Comparison of ENCODE assay signal across 9 mouse cellular contexts in genomic region chr6:134606540-134606939, GRCm38 (mm10). TPM values are rescaled to one million over a fixed set of nuclear protein-coding genes. Genes with fewer than 3 reads are reported as not detected.
DNase-seq lines count a peak whose midpoint lies in the region; ATAC-seq lines count a peak whose summit lies in the region.
"Had no signal": no experiment of that assay in that cellular context is flagged by ENCODE, and none has a peak within 500 bp of the region (broad histone marks: within the 10 kb centered on the region; RNA-seq: fewer than 3 reads in every experiment).

No protein-coding gene starts in this region.

- H3K4me3 ChIP-seq in embryonic facial prominence, embryonic 11.5 days (ENCODE audit: low read depth, low read length) = no peak overlapping the region
- no peak overlapping the region for H3K4me3 ChIP-seq in embryonic facial prominence, embryonic 15.5 days (replicated peaks)
- H3K4me3 ChIP-seq in limb, embryonic 10.5 days = no peak overlapping the region
- H3K4me3 ChIP-seq: heart, embryonic 12.5 days; hindbrain, embryonic 12.5 days had no signal

- no peak for DNase-seq in embryonic facial prominence, embryonic 11.5 days (ENCODE audit: low spot score)
- no peak for DNase-seq in limb, embryonic 10.5 days (ENCODE audit: low spot score)
- peak; percentile 47 for DNase-seq in lung, postnatal 10 days
- DNase-seq in gastrocnemius, postnatal 10 days = no peak
- DNase-seq in left cerebral cortex, postnatal 4 days = no peak

- H3K27me3 ChIP-seq in embryonic facial prominence, embryonic 11.5 days (ENCODE audit: control insufficient read depth, insufficient read depth, low read length) = no peaks in the 10 kb centered on the region
- no peaks in the 10 kb centered on the region for H3K27me3 ChIP-seq in embryonic facial prominence, embryonic 15.5 days
- H3K27me3 ChIP-seq in limb, embryonic 10.5 days (ENCODE audit: low read depth, poor library complexity, severe bottlenecking) = no peaks in the 10 kb centered on the region
- H3K27me3 ChIP-seq: hindbrain, embryonic 12.5 days had no signal

- H3K36me3 ChIP-seq in embryonic facial prominence, embryonic 11.5 days (replicated peaks; ENCODE audit: control insufficient read depth, insufficient read depth, low read depth, low read length) = no peaks in the 10 kb centered on the region
- no peaks in the 10 kb centered on the region for H3K36me3 ChIP-seq in embryonic facial prominence, embryonic 15.5 days
- no peaks in the 10 kb centered on the region for H3K36me3 ChIP-seq in limb, embryonic 10.5 days
- H3K36me3 ChIP-seq: hindbrain, embryonic 12.5 days had no signal

- 41% methylated on average over 6 of the region's 6 CpGs for WGBS in embryonic facial prominence, embryonic 11.5 days
- WGBS in embryonic facial prominence, embryonic 15.5 days = 48% methylated on average over 6 of the region's 6 CpGs
- WGBS in limb, embryonic 10.5 days = 60% methylated on average over 6 of the region's 6 CpGs

- no peaks in the 10 kb centered on the region for H3K9me3 ChIP-seq in embryonic facial prominence, embryonic 11.5 days (replicated peaks; ENCODE audit: control insufficient read depth, low read length)
- no peaks in the 10 kb centered on the region for H3K9me3 ChIP-seq in embryonic facial prominence, embryonic 15.5 days (replicated peaks)
- no peaks in the 10 kb centered on the region for H3K9me3 ChIP-seq in limb, embryonic 10.5 days (replicated peaks)
- H3K9me3 ChIP-seq: heart, embryonic 12.5 days; hindbrain, embryonic 12.5 days had no signal

- ATAC-seq in embryonic facial prominence, embryonic 11.5 days (replicated peaks; ENCODE audit: insufficient number of reproducible peaks, low FRiP score, low TSS enrichment, low read depth) = no peak
- peak; percentile 21; the same call in 1 of the 2 replicates for ATAC-seq in embryonic facial prominence, embryonic 15.5 days (ENCODE audit: insufficient number of reproducible peaks, low FRiP score, low TSS enrichment, low read depth)
- ATAC-seq in erythroblast, adult 5-6 weeks (replicated peaks; ENCODE audit: low FRiP score, poor library complexity, severe bottlenecking) = no peak

- H3K27ac ChIP-seq in embryonic facial prominence, embryonic 11.5 days (replicated peaks; ENCODE audit: low read depth, low read length) = peak overlapping the region; percentile 28; the same call in 1 of the 2 replicates
- H3K27ac ChIP-seq in embryonic facial prominence, embryonic 15.5 days (replicated peaks) = peak overlapping the region; percentile 52
- H3K27ac ChIP-seq in limb, embryonic 10.5 days = peak overlapping the region; percentile 51
- H3K27ac ChIP-seq: hindbrain, embryonic 12.5 days had no signal

- H3K9ac ChIP-seq in embryonic facial prominence, embryonic 11.5 days (replicated peaks; ENCODE audit: low read length) = no peak overlapping the region
- no peak overlapping the region for H3K9ac ChIP-seq in embryonic facial prominence, embryonic 15.5 days
- H3K9ac ChIP-seq: heart, embryonic 12.5 days; hindbrain, embryonic 12.5 days had no signal

- H3K4me1 ChIP-seq in embryonic facial prominence, embryonic 11.5 days (ENCODE audit: control insufficient read depth, insufficient read depth, low read length) = no peaks in the 10 kb centered on the region
- H3K4me1 ChIP-seq in embryonic facial prominence, embryonic 15.5 days = peaks cover 19% of the 10 kb centered on the region
- peaks cover 30% of the 10 kb centered on the region for H3K4me1 ChIP-seq in limb, embryonic 10.5 days
- H3K4me1 ChIP-seq: hindbrain, embryonic 12.5 days had no signal

- no peak overlapping the region for H3K4me2 ChIP-seq in embryonic facial prominence, embryonic 11.5 days (ENCODE audit: low read depth, low read length)
- no peak overlapping the region for H3K4me2 ChIP-seq in embryonic facial prominence, embryonic 15.5 days (replicated peaks)
- H3K4me2 ChIP-seq: heart, embryonic 12.5 days; hindbrain, embryonic 12.5 days had no signal

- intact Hi-C loops in left cerebral cortex, postnatal 4 days (cut with DNase I) = loop anchor here (10.0 kb wide), 1 partner anchor 642 kb away; no protein-coding TSS in a partner anchor

RNA-seq across cellular contexts. Expression of gene Mansc1, which starts 25.7 kb away (rescaled TPM):
- polyA plus RNA-seq in embryonic facial prominence, embryonic 11.5 days (2014; fragmentation: Nextera tagmentation; extraction: Ambion mirVana) = 0.39 and 0.68 TPM in 2 replicates
- polyA plus RNA-seq in embryonic facial prominence, embryonic 15.5 days (2015; fragmentation: Nextera tagmentation; extraction: Ambion mirVana) = 2.7 and 3.5 TPM in 2 replicates
- 0.33 and 0.51 TPM in 2 replicates for polyA plus RNA-seq in limb, embryonic 10.5 days (2016; fragmentation: Nextera tagmentation; extraction: Ambion mirVana)
- total RNA-seq in gastrocnemius, postnatal 10 days (2021) = 1 to 10 TPM; 3.2 to 4.0 TPM
- total RNA-seq in erythroblast, adult 5-6 weeks (2015; ENCODE audit: low replicate concordance) = 1.3 and 2.3 TPM in 2 replicates
- total RNA-seq in erythroblast, adult 5-6 weeks (2017; ENCODE audit: low replicate concordance) = 0.26 and 0.70 TPM in 2 replicates
- 1 to 10 TPM; 1.7 to 2.0 TPM for total RNA-seq in left cerebral cortex, postnatal 4 days (2021)

RNA-seq across cellular contexts. Expression of gene Borcs5, which starts 32.8 kb away (rescaled TPM):
- polyA plus RNA-seq in embryonic facial prominence, embryonic 11.5 days (2014; fragmentation: Nextera tagmentation; extraction: Ambion mirVana) = 19.6 and 20.9 TPM in 2 replicates
- 21.0 and 21.8 TPM in 2 replicates for polyA plus RNA-seq in embryonic facial prominence, embryonic 15.5 days (2015; fragmentation: Nextera tagmentation; extraction: Ambion mirVana)
- polyA plus RNA-seq in limb, embryonic 10.5 days (2016; fragmentation: Nextera tagmentation; extraction: Ambion mirVana) = 14.8 and 18.0 TPM in 2 replicates
- 10 to 100 TPM; 10.3 to 12.1 TPM for total RNA-seq in gastrocnemius, postnatal 10 days (2021)
- 7.7 and 7.9 TPM in 2 replicates for total RNA-seq in erythroblast, adult 5-6 weeks (2015; ENCODE audit: low replicate concordance)
- total RNA-seq in erythroblast, adult 5-6 weeks (2017; ENCODE audit: low replicate concordance) = 2.0 and 4.3 TPM in 2 replicates
- total RNA-seq in left cerebral cortex, postnatal 4 days (2021) = 10 to 100 TPM; 19.0 to 21.3 TPM

RNA-seq across cellular contexts. Expression of gene Lrp6, which starts 39.8 kb away (rescaled TPM):
- 32.9 and 33.6 TPM in 2 replicates for polyA plus RNA-seq in embryonic facial prominence, embryonic 11.5 days (2014; fragmentation: Nextera tagmentation; extraction: Ambion mirVana)
- 31.1 and 32.6 TPM in 2 replicates for polyA plus RNA-seq in embryonic facial prominence, embryonic 15.5 days (2015; fragmentation: Nextera tagmentation; extraction: Ambion mirVana)
- polyA plus RNA-seq in limb, embryonic 10.5 days (2016; fragmentation: Nextera tagmentation; extraction: Ambion mirVana) = 25.3 and 33.4 TPM in 2 replicates
- total RNA-seq in gastrocnemius, postnatal 10 days (2021) = 10 to 100 TPM; 47.9 to 54.3 TPM
- total RNA-seq in erythroblast, adult 5-6 weeks (2015; ENCODE audit: low replicate concordance) = 2.3 and 6.0 TPM in 2 replicates
- 5.2 and 7.9 TPM in 2 replicates for total RNA-seq in erythroblast, adult 5-6 weeks (2017; ENCODE audit: low replicate concordance)
- 10 to 100 TPM; 50.1 to 51.5 TPM for total RNA-seq in left cerebral cortex, postnatal 4 days (2021)

Comparison
In these comparisons a context has a peak if more than half of its experiments do, and no peak if none do; other contexts are left out.
1. RNA of gene Lrp6, which starts 39.8 kb away (total RNA-seq): 47.9 to 54.3 TPM in gastrocnemius, postnatal 10 days and 50.1 to 51.5 TPM in left cerebral cortex, postnatal 4 days; 2.3 to 7.9 TPM in erythroblast, adult 5-6 weeks; every median in the first group is over 4 times any median in the second.
2. Peak in every context shown above with its lines, with median percentiles within 50 percentile points of each other: H3K27ac ChIP-seq.